Mouse (Mus musculus): ENCODE data around the gene Rpl18a.

Rpl18a gene

GRCm38 (mm10) chr8:70897021-70897680 lies at the start of gene Rpl18a:
TSS of gene Rpl18a (minus strand) at chr8:70897412.
- DNase-seq (ENCODE audit: low spot score) = peak; percentile 96

GRCm38 (mm10) chr8:70943187-70943586 lies 46.0 kb upstream of the Rpl18a start:
- no peak for DNase-seq (ENCODE audit: low spot score)

GRCm38 (mm10) chr8:70941478-70941877 lies 44.3 kb upstream of the Rpl18a start:
- DNase-seq (ENCODE audit: low spot score) = no peak

DNA sequence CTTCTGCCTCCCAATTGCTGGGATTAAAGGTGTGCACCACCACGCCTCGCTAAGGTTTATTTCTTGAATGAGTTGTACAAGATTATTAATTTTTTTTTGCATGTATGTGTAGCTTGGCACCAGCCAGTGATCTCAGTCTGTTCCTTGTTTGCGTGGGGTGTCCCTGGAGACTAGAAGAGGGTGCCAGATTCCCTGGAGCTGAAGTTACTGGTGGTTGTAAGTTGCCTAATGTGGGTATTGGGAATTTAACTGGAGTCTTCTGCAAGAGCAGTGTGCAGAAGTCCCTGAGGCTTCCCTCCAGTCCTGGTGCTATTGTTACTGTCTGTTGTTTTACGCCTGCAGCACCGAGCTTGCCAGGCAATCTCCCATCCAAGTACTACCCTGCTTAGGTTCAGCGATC lies 40.0 kb upstream of the Rpl18a start:
- no peak for DNase-seq (ENCODE audit: low spot score)

DNA sequence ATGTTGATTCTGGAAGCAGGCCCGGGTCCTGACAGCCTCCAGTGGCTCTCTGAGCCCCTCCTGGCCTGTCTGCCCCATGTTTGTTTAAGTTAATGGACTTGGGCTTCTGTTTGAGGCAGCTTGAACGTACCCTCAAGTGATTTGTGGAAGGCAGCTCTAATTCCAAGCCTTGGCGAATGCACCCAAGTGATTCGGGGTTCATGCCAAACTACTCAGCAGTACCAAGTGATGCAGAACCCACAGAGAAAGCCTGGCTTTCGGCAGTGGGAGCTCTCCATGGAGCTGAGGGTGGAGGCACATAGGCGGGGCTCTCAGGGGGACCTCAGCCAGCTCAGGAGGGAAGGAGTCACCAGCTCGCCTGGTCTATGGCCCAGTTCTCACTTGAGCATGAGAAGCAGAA lies 37.6 kb upstream of the Rpl18a start:
- DNase-seq (ENCODE audit: low spot score) = no peak

GRCm38 (mm10) chr8:70933036-70933435 lies 35.8 kb upstream of the Rpl18a start:
- DNase-seq (ENCODE audit: low spot score) = no peak

DNA sequence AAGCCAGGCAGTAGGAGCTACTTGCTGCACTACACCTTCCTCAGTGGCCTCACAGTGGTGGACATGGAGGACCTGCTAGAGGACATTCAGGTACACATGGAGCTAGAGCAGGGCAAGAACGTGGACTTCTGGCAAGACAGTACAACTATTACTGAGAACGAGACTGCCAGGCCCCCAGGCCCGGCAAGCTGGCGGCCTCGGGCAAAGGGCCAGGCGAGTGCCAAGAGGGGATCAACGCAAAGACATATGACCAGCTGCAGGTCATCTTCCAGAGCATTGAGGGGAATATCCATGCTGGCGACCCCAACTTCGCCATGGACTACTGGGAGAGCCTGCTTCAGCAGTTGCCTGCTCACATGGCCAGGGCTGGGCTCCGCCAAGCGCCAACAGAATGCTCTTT lies 34.5 kb upstream of the Rpl18a start:
- DNase-seq (ENCODE audit: low spot score) = no peak

GRCm38 (mm10) chr8:70928778-70929322 lies 31.6 kb upstream of the Rpl18a start:
- DNase-seq (ENCODE audit: low spot score) = no peak

GRCm38 (mm10) chr8:70928096-70928495 lies 30.9 kb upstream of the Rpl18a start:
- no peak for DNase-seq (ENCODE audit: low spot score)

- no peak for DNase-seq (ENCODE audit: low spot score)
Observed at GRCm38 (mm10) chr8:70926396-70926795, 29.2 kb upstream of the Rpl18a start.

GRCm38 (mm10) chr8:70925754-70926153 lies 28.5 kb upstream of the Rpl18a start:
- DNase-seq (ENCODE audit: low spot score) = no peak

DNA sequence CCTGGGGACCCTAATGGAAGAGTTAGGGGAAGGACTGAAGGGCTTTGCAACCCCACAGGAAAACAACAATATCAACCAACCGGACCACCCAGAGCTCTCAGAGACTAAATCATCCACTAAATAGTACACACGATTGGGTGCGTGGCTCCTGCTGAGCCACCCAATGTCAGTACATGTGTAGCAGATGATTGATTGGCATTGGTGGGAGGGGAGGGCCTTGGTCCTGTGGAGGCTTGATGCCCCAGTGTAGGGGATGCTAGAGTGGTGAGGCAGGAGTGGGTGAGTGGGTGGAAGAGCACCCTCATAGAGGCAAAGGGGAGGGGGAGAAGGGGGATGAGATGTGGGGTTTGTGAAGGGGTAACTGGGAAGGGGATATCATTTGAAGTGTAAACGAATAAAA lies 26.9 kb upstream of the Rpl18a start:
- no peak for DNase-seq (ENCODE audit: low spot score)

DNA sequence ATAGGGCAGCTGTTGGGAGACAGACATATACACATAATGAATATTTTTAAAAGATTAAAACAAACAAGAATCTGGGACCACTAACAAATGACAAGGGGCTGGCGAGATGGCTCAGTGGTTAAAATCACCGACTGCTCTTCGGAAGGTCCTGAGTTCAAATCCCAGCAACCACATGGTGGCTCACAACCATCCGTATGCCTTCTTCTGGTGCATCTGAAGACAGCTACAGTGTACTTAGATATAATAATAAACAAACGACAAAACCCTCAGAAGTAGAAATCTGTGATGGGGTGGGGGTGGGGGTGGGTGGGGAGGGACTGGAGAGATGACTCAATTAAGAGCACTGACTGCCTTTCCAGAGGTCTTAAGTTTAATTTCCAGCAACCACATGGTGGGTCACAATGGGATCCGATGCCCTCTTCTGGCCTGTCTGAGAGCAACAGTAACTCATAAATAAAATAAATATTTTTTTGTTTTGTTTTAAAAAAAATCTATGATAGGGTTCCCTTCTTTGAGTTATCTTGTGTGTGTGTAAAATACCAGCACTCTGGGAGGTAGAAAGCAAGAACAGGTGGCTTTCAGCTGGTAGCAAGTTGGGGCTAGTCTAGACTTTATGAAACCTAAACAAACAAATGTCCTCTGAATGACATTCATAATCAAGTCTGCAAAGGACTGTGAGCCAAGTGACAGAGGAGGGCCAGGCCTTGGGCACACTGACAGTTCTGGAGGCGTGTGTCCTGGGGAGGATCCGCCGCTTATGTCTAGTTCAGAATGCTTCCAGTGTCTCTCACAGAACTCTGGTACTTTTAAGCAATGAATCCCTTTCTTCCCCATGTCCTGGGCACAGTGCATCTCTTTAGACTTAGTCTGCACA lies 23.1 kb upstream of the Rpl18a start:
- DNase-seq (ENCODE audit: low spot score) = no peak

DNA sequence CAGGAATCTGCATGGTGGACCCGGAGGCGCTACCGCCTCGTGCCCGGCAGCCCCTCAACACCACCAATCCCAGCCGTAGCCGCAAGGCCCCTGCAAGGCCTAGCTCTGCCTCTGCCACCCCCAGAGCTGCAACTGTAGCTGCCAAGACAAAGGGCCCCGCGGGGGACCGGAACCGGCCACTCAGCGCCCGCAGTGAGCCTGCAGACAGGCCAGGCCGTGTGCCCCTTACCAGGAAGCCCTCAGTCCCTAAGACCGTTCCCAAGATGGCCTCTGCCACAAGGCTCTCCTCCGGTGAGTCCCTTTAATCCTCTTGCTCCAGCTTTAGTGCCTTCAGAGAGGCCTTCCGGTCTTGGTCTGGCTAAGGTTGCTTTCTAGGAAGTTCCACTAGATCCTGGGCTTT lies 17.5 kb upstream of the Rpl18a start:
- no peak for DNase-seq (ENCODE audit: low spot score)

DNA sequence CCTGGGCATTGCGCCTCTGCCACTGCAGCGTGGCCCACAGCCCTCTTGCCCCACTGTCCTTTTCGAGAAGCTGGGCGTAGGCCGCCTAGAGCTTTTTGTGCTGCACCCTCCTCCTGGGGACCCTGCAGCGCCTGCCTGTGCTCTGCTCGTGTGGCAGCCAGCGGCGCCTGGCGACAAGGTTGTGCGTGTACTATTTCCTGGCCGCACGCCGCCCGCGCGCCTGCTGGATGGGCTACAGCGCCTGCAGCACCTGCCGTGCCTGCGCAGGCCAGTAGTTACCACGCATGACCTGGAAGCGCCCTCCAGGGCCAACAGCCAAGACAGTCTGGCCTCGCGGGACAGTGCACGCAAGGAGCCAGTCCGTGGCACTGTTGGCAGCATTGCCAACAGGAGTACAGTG lies 16.3 kb upstream of the Rpl18a start:
- DNase-seq (ENCODE audit: low spot score) = no peak

DNA sequence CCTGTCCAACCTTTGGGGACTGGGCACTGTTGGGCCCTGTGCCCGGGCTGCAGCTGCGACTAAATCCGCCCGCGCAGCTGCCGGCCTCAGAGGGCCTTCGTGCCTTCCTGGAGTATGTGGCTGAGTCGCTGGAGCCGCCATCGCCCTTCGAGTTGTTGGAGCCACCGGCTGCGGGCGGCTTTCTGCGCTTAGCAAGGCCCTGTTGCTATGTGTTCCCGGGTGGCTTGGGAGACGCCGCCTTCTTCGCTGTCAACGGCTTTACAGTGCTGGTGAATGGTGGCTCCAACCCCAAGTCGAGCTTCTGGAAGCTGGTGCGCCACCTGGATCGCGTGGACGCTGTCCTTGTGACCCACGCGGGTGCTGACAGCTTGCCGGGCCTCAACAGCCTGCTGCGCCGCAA lies 15.7 kb upstream of the Rpl18a start:
- no peak for DNase-seq (ENCODE audit: low spot score)

GRCm38 (mm10) chr8:70911596-70911995 lies 14.4 kb upstream of the Rpl18a start:
- no peak for DNase-seq (ENCODE audit: low spot score)

- no peak for DNase-seq (ENCODE audit: low spot score)
Observed at GRCm38 (mm10) chr8:70907518-70907917, 10.3 kb upstream of the Rpl18a start.

GRCm38 (mm10) chr8:70905831-70906736 lies 8.9 kb upstream of the Rpl18a start, which contains the start of gene Map1s:
TSS of gene Map1s (plus strand) at chr8:70905932.
- DNase-seq (ENCODE audit: low spot score) = no peak

- DNase-seq (ENCODE audit: low spot score) = no peak
Observed at GRCm38 (mm10) chr8:70905463-70905830, 8.2 kb upstream of the Rpl18a start.

DNA sequence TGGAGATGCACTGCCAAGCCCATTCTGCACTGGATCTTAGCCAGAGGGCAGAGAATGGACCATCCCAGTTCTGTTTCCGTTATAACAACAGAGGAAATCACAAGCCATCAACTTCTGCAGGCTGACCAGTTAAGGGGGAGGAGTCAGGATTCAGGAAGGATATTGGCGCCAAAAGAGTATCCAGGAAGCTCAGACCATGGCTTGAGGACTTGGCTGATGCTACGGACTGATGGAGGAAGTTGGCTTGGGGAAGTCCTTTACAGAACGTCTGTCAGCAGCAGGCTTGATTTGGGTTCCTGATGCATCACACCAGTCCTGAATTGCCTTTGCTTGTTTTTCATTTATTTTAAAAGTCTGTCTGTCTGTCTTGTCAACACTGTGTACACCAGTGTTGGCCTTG lies 7.3 kb upstream of the Rpl18a start:
- DNase-seq (ENCODE audit: low spot score) = no peak

DNA sequence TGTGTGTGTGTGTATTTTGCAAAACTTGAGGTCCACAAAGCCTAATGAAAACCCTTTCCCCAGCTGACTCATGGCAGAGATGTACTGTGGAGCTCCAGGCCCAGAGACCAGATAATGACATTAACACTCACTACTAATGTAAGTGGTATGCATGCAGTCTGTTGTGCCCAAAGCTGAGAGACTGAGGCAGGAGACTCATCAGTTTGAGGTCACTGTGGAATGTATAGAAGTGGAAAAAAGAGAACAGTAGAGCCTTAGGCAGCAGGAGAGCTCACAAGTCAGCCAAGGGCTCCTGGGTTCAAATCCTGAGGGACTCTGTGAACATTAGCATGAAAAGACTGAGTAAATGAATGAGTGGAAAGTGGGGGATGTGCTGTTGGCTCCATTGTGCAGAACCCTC lies 6.4 kb upstream of the Rpl18a start:
- no peak for DNase-seq (ENCODE audit: low spot score)
